Mouse (Mus musculus): ENCODE data around the gene Olfr824. TPM values are rescaled to one million over a fixed set of nuclear protein-coding genes. Genes with fewer than 3 reads are reported as not detected.
"Not testable (repeated sequence)": the region's sequence is repeated elsewhere in the genome, so short reads cannot be mapped to it uniquely, and the experiment has no call there.

Olfr824 gene
- polyA plus RNA-seq (2014; fragmentation: Nextera tagmentation; extraction: Ambion mirVana): not detected in 2 replicates

GRCm38 (mm10) chr10:130129900-130130299, at the start of gene Olfr824:
Gene Olfr824 (minus strand): TSS chr10:130130000.
- not testable (repeated sequence) for H3K9ac ChIP-seq (replicated peaks; ENCODE audit: low read depth, low read length); H3K9me3 ChIP-seq (ENCODE audit: control insufficient read depth, low read depth, low read length); H3K4me1 ChIP-seq (ENCODE audit: control insufficient read depth, insufficient read depth, low read length); ATAC-seq (ENCODE audit: insufficient number of reproducible peaks, insufficient read depth, low FRiP score, low read depth); H3K4me2 ChIP-seq (replicated peaks; ENCODE audit: low read depth, low read length); H3K27me3 ChIP-seq (ENCODE audit: control insufficient read depth, insufficient read depth, low read length); H3K4me3 ChIP-seq (ENCODE audit: low read depth, low read length); H3K36me3 ChIP-seq (ENCODE audit: control insufficient read depth, insufficient read depth, low read length); H3K27ac ChIP-seq (ENCODE audit: low read length)

- H3K4me3 ChIP-seq (ENCODE audit: low read depth, low read length): no peak within 1 kb of the TSS
- no peaks in the 10 kb centered on the region for H3K4me1 ChIP-seq (ENCODE audit: control insufficient read depth, insufficient read depth, low read length)
- ATAC-seq (ENCODE audit: insufficient number of reproducible peaks, insufficient read depth, low FRiP score, low read depth): no peak
- no peaks in the 10 kb centered on the region for H3K9me3 ChIP-seq (ENCODE audit: control insufficient read depth, low read depth, low read length)
- no peaks in the 10 kb centered on the region for H3K36me3 ChIP-seq (ENCODE audit: control insufficient read depth, insufficient read depth, low read length)
- H3K4me2 ChIP-seq (replicated peaks; ENCODE audit: low read depth, low read length): no peak within 1 kb of the TSS
- no peak within 1 kb of the TSS for H3K9ac ChIP-seq (replicated peaks; ENCODE audit: low read depth, low read length)
- no peaks in the 10 kb centered on the region for H3K27me3 ChIP-seq (ENCODE audit: control insufficient read depth, insufficient read depth, low read length)
- no peak within 1 kb of the TSS for H3K27ac ChIP-seq (ENCODE audit: low read length)
Observed at GRCm38 (mm10) chr10:130166666-130167065, 36.9 kb upstream of the Olfr824 start, which contains the start of gene Olfr825. Gene Olfr825 (minus strand): TSS chr10:130166766.

GRCm38 (mm10) chr10:130165196-130165595, 35.4 kb upstream of the Olfr824 start:
- no peak overlapping the region for H3K27ac ChIP-seq (ENCODE audit: low read length)
- H3K4me2 ChIP-seq (replicated peaks; ENCODE audit: low read depth, low read length): no peak overlapping the region
- no peak overlapping the region for H3K9ac ChIP-seq (replicated peaks; ENCODE audit: low read depth, low read length)
- no peaks in the 10 kb centered on the region for H3K27me3 ChIP-seq (ENCODE audit: control insufficient read depth, insufficient read depth, low read length)
- ATAC-seq (ENCODE audit: insufficient number of reproducible peaks, insufficient read depth, low FRiP score, low read depth): no peak
- no peaks in the 10 kb centered on the region for H3K36me3 ChIP-seq (ENCODE audit: control insufficient read depth, insufficient read depth, low read length)
- H3K9me3 ChIP-seq (ENCODE audit: control insufficient read depth, low read depth, low read length): no peaks in the 10 kb centered on the region
- H3K4me3 ChIP-seq (ENCODE audit: low read depth, low read length): no peak overlapping the region
- H3K4me1 ChIP-seq (ENCODE audit: control insufficient read depth, insufficient read depth, low read length): no peaks in the 10 kb centered on the region

- Histone ChIP-seq H3K27me3 (ENCODE audit: control insufficient read depth, insufficient read depth, low read length) (no peaks in the 10 kb centered on the region), H3K9me3 (ENCODE audit: control insufficient read depth, low read depth, low read length) (no peaks in the 10 kb centered on the region), H3K4me3 (ENCODE audit: low read depth, low read length) (no peak overlapping the region), H3K27ac (ENCODE audit: low read length) (no peak overlapping the region), H3K9ac (replicated peaks; ENCODE audit: low read depth, low read length) (no peak overlapping the region), H3K4me1 (ENCODE audit: control insufficient read depth, insufficient read depth, low read length) (no peaks in the 10 kb centered on the region), H3K36me3 (ENCODE audit: control insufficient read depth, insufficient read depth, low read length) (no peaks in the 10 kb centered on the region), H3K4me2 (replicated peaks; ENCODE audit: low read depth, low read length) (no peak overlapping the region)
- no peak for ATAC-seq (ENCODE audit: insufficient number of reproducible peaks, insufficient read depth, low FRiP score, low read depth)
- WGBS: 83% methylated on average over 5 of the region's 5 CpGs
Observed at GRCm38 (mm10) chr10:130144121-130144520, 14.3 kb upstream of the Olfr824 start.

GRCm38 (mm10) chr10:130142481-130142880, 12.7 kb upstream of the Olfr824 start:
- WGBS: 76% methylated on average over 5 of the region's 5 CpGs
- not testable (repeated sequence) for H3K4me3 ChIP-seq (ENCODE audit: low read depth, low read length); ATAC-seq (ENCODE audit: insufficient number of reproducible peaks, insufficient read depth, low FRiP score, low read depth)

GRCm38 (mm10) chr10:130134811-130135210, 5.0 kb upstream of the Olfr824 start:
- Histone ChIP-seq H3K9me3 (ENCODE audit: control insufficient read depth, low read depth, low read length) (no peaks in the 10 kb centered on the region), H3K27me3 (ENCODE audit: control insufficient read depth, insufficient read depth, low read length) (no peaks in the 10 kb centered on the region), H3K36me3 (ENCODE audit: control insufficient read depth, insufficient read depth, low read length) (no peaks in the 10 kb centered on the region), H3K4me1 (ENCODE audit: control insufficient read depth, insufficient read depth, low read length) (no peaks in the 10 kb centered on the region), H3K27ac (ENCODE audit: low read length) (no peak overlapping the region), H3K4me3 (ENCODE audit: low read depth, low read length) (no peak overlapping the region), H3K9ac (replicated peaks; ENCODE audit: low read depth, low read length) (no peak overlapping the region), H3K4me2 (replicated peaks; ENCODE audit: low read depth, low read length) (no peak overlapping the region)
- no peak for ATAC-seq (ENCODE audit: insufficient number of reproducible peaks, insufficient read depth, low FRiP score, low read depth)

More at GRCm38 (mm10) chr10:130142481-130142880, 12.7 kb upstream of the Olfr824 start:
- H3K9me3 ChIP-seq (ENCODE audit: control insufficient read depth, low read depth, low read length); H3K27me3 ChIP-seq (ENCODE audit: control insufficient read depth, insufficient read depth, low read length); H3K4me2 ChIP-seq (replicated peaks; ENCODE audit: low read depth, low read length); H3K4me1 ChIP-seq (ENCODE audit: control insufficient read depth, insufficient read depth, low read length); H3K27ac ChIP-seq (ENCODE audit: low read length); H3K9ac ChIP-seq (replicated peaks; ENCODE audit: low read depth, low read length); H3K36me3 ChIP-seq (ENCODE audit: control insufficient read depth, insufficient read depth, low read length): not testable (repeated sequence)

GRCm38 (mm10) chr10:130116045-130116444, 13.8 kb downstream of the Olfr824 start:
- H3K4me1 ChIP-seq (ENCODE audit: control insufficient read depth, insufficient read depth, low read length); H3K27ac ChIP-seq (ENCODE audit: low read length); H3K9ac ChIP-seq (replicated peaks; ENCODE audit: low read depth, low read length); H3K27me3 ChIP-seq (ENCODE audit: control insufficient read depth, insufficient read depth, low read length); H3K4me3 ChIP-seq (ENCODE audit: low read depth, low read length); H3K36me3 ChIP-seq (ENCODE audit: control insufficient read depth, insufficient read depth, low read length); H3K4me2 ChIP-seq (replicated peaks; ENCODE audit: low read depth, low read length); H3K9me3 ChIP-seq (ENCODE audit: control insufficient read depth, low read depth, low read length); ATAC-seq (ENCODE audit: insufficient number of reproducible peaks, insufficient read depth, low FRiP score, low read depth): not testable (repeated sequence)
- 74% methylated on average over 3 of the region's 3 CpGs for WGBS

GRCm38 (mm10) chr10:130115283-130115682, 14.5 kb downstream of the Olfr824 start, which contains the start of gene Olfr823:
Gene Olfr823 (minus strand): TSS chr10:130115383.
- not testable (repeated sequence) for H3K9ac ChIP-seq (replicated peaks; ENCODE audit: low read depth, low read length); H3K9me3 ChIP-seq (ENCODE audit: control insufficient read depth, low read depth, low read length); H3K4me2 ChIP-seq (replicated peaks; ENCODE audit: low read depth, low read length); H3K4me1 ChIP-seq (ENCODE audit: control insufficient read depth, insufficient read depth, low read length); H3K27ac ChIP-seq (ENCODE audit: low read length); ATAC-seq (ENCODE audit: insufficient number of reproducible peaks, insufficient read depth, low FRiP score, low read depth); H3K36me3 ChIP-seq (ENCODE audit: control insufficient read depth, insufficient read depth, low read length); H3K4me3 ChIP-seq (ENCODE audit: low read depth, low read length); H3K27me3 ChIP-seq (ENCODE audit: control insufficient read depth, insufficient read depth, low read length)
- WGBS: 70% methylated on average over 1 of the region's 1 CpGs

GRCm38 (mm10) chr10:130096104-130096503, 33.7 kb downstream of the Olfr824 start:
- no peaks in the 10 kb centered on the region for H3K9me3 ChIP-seq (ENCODE audit: control insufficient read depth, low read depth, low read length)
- H3K4me2 ChIP-seq (replicated peaks; ENCODE audit: low read depth, low read length): no peak overlapping the region
- H3K36me3 ChIP-seq (ENCODE audit: control insufficient read depth, insufficient read depth, low read length): no peaks in the 10 kb centered on the region
- no peak overlapping the region for H3K9ac ChIP-seq (replicated peaks; ENCODE audit: low read depth, low read length)
- ATAC-seq (ENCODE audit: insufficient number of reproducible peaks, insufficient read depth, low FRiP score, low read depth): no peak
- no peaks in the 10 kb centered on the region for H3K4me1 ChIP-seq (ENCODE audit: control insufficient read depth, insufficient read depth, low read length)
- no peaks in the 10 kb centered on the region for H3K27me3 ChIP-seq (ENCODE audit: control insufficient read depth, insufficient read depth, low read length)
- H3K27ac ChIP-seq (ENCODE audit: low read length): no peak overlapping the region
- H3K4me3 ChIP-seq (ENCODE audit: low read depth, low read length): no peak overlapping the region
